Mouse (Mus musculus) myocyte (in vitro differentiated cells): ENCODE results near the gene Sec24c. TPM values are rescaled to one million over a fixed set of nuclear protein-coding genes. Genes with fewer than 3 reads are reported as not detected.
"Not testable (repeated sequence)": the region's sequence is repeated elsewhere in the genome, so short reads cannot be mapped to it uniquely, and the experiment has no call there.

Experiments
- H3K27me3 ChIP-seq: one replicate; pipeline ENCODE4 v1.6.1; 2011; ENCODE audit not compliant: control insufficient read depth, insufficient read depth, insufficient read length
- H3K36me3 ChIP-seq: one replicate; pipeline ENCODE4 v1.6.1; 2011; ENCODE audit not compliant: control insufficient read depth, insufficient read depth
- H3K4me2 ChIP-seq: one replicate; pipeline ENCODE4 v1.6.1; 2011; ENCODE audit warnings: low read depth, control low read depth
- H3K4me3 ChIP-seq: one replicate; pipeline ENCODE4 v1.5.1; 2011; ENCODE audit warnings: mild to moderate bottlenecking, control low read depth, moderate library complexity
- H3K79me2 ChIP-seq: one replicate; pipeline ENCODE4 v1.6.1; 2011; ENCODE audit not compliant: control insufficient read depth, insufficient read depth
- H3ac ChIP-seq: one replicate; pipeline ENCODE4 v1.6.1; 2011; ENCODE audit not compliant: control insufficient read depth, insufficient read length
- CEBPB ChIP-seq: IDR thresholded peaks from 2 replicates; pipeline ENCODE4 v1.6.1; 2011; ENCODE audit warnings: mild to moderate bottlenecking, moderate library complexity; ENCODE audit not compliant: poor library complexity, insufficient read depth, severe bottlenecking
- E2F4 ChIP-seq: IDR thresholded peaks from one replicate; pipeline ENCODE4 v1.6.1; 2011; ENCODE audit warnings: mild to moderate bottlenecking, control low read depth, moderate library complexity; ENCODE audit not compliant: insufficient read depth
- MAX ChIP-seq: IDR thresholded peaks from one replicate; pipeline ENCODE4 v1.6.1; 2011; ENCODE audit warnings: low read depth, mild to moderate bottlenecking, control low read depth
- MYOD1 ChIP-seq, 3 experiments: IDR thresholded peaks; one replicate each; pipeline ENCODE4 v1.6.1; 2011; ENCODE audit warnings: control low read depth in 2 of 3, low read depth in 2 of 3, mild to moderate bottlenecking in 2 of 3, moderate library complexity in 1 of 3; ENCODE audit not compliant: insufficient read length in 2 of 3, control insufficient read depth in 1 of 3
- MYOG ChIP-seq, 3 experiments: IDR thresholded peaks; one replicate each; pipeline ENCODE4 v1.6.1; 2011; ENCODE audit warnings: control low read depth in 2 of 3, low read depth in 2 of 3, mild to moderate bottlenecking in 2 of 3; ENCODE audit not compliant: insufficient read length in 2 of 3, control insufficient read depth in 1 of 3, insufficient read depth in 1 of 3
- POLR2A ChIP-seq: IDR thresholded peaks from one replicate; pipeline ENCODE4 v1.6.1; 2011; ENCODE audit warnings: low read depth, mild to moderate bottlenecking, control low read depth, moderate library complexity; ENCODE audit not compliant: insufficient read length
- POLR2AphosphoS2 ChIP-seq: IDR thresholded peaks from one replicate; pipeline ENCODE4 v1.6.1; 2011; ENCODE audit warnings: low read depth, control low read depth; ENCODE audit not compliant: insufficient read length
- REST ChIP-seq: IDR thresholded peaks from one replicate; pipeline ENCODE4 v1.6.1; 2011; ENCODE audit warnings: mild to moderate bottlenecking, control low read depth, moderate library complexity; ENCODE audit not compliant: insufficient read depth, insufficient read length
- SRF ChIP-seq: IDR thresholded peaks from one replicate; pipeline ENCODE4 v1.6.1; 2011; ENCODE audit warnings: low read depth; ENCODE audit not compliant: control insufficient read depth, insufficient read length
- TCF12 ChIP-seq: IDR thresholded peaks from one replicate; pipeline ENCODE4 v1.6.1; 2011; ENCODE audit warnings: mild to moderate bottlenecking, control low read depth; ENCODE audit not compliant: poor library complexity, insufficient read depth, severe bottlenecking
- TCF3 ChIP-seq: IDR thresholded peaks from one replicate; pipeline ENCODE4 v1.6.1; 2011; ENCODE audit warnings: low read depth, control low read depth; ENCODE audit not compliant: insufficient read length
- USF1 ChIP-seq: IDR thresholded peaks from one replicate; pipeline ENCODE4 v1.6.1; 2011; ENCODE audit warnings: low read depth, mild to moderate bottlenecking, control low read depth, moderate library complexity
- polyA plus RNA-seq: library from polyadenylated mRNA; unstranded; fragments of >200 nt; fragmentation: generic; extraction: Trizol; gene quantifications from one replicate; pipeline ENCODE4 v1.2.1, GENCODE M21; 2012; ENCODE audit warnings: missing spikeins

Gene Sec24c
- polyA plus RNA-seq, 1 experiment: 68.6 TPM

DNA sequence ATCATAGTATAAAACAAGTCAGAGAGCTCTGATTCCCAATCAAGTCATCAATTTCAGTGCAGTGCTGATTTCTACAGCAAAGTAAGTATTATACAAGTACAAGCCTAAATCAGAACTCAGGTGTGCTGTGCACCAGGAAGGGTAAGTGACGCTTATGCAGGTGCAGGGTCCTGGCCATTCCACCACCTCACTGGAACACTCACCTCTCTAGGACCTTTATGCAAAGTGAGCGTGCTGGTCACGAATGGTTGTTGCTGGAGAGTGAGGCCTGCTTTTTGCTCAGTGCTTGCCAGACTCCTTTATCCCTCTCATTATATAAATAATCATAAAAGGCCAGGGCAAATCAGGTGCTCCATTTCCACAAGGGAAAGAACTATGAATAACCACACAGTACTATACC lies 26.3 kb downstream of the Sec24c start:
- Histone ChIP-seq H3K79me2 (peaks cover 89% of the 10 kb centered on the region), H3K36me3 (no peaks in the 10 kb centered on the region), H3K4me3 (no peak overlapping the region), H3K27me3 (no peaks in the 10 kb centered on the region), H3ac (no peak overlapping the region), H3K4me2 (no peak overlapping the region)
- no peak for TF ChIP-seq USF1

DNA sequence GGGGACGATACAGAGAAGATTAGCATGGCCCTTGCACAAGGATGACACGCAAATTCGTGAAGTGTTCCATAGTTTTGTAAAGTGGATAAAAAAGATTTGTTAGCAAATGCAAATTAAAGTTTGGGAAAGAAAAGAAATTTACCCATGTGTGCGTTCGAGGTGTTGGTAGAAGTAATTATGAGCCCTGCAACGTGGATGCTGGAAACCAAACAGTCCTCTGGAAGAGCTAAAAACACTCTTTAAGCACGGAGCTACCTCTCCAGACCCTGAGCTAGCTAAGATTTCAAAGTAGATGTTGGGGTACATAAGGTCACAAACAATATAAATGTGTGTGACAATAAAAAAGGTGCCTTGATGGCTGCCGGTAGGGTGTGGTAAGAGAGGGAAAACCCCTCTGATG lies 27.4 kb downstream of the Sec24c start:
- H3K4me2 ChIP-seq: peak overlapping the region; percentile 91
- H3K36me3 ChIP-seq: no peaks in the 10 kb centered on the region
- TF ChIP-seq TCF12: no peak
- no peak for TF ChIP-seq SRF
- no peak for TF ChIP-seq POLR2A
- no peak for TF ChIP-seq POLR2AphosphoS2
- no peak for TF ChIP-seq E2F4
- no peak for TF ChIP-seq CEBPB
- no peak for TF ChIP-seq MYOD1 (IDR thresholded peaks at IDR 0.05; ENCODE audit: control insufficient read depth in 1 of 3, insufficient read length in 2 of 3, low read depth in 2 of 3)
- TF ChIP-seq REST: no peak
- no peak for TF ChIP-seq MAX
- TF ChIP-seq TCF3: no peak
- TF ChIP-seq USF1: no peak
- no peak for TF ChIP-seq MYOG (IDR thresholded peaks at IDR 0.05; ENCODE audit: control insufficient read depth in 1 of 3, insufficient read depth in 1 of 3, insufficient read length in 2 of 3, low read depth in 2 of 3)
- no peaks in the 10 kb centered on the region for H3K27me3 ChIP-seq
- no peak overlapping the region for H3ac ChIP-seq
- peak overlapping the region; percentile 90 for H3K4me3 ChIP-seq
- peaks cover 81% of the 10 kb centered on the region for H3K79me2 ChIP-seq

DNA sequence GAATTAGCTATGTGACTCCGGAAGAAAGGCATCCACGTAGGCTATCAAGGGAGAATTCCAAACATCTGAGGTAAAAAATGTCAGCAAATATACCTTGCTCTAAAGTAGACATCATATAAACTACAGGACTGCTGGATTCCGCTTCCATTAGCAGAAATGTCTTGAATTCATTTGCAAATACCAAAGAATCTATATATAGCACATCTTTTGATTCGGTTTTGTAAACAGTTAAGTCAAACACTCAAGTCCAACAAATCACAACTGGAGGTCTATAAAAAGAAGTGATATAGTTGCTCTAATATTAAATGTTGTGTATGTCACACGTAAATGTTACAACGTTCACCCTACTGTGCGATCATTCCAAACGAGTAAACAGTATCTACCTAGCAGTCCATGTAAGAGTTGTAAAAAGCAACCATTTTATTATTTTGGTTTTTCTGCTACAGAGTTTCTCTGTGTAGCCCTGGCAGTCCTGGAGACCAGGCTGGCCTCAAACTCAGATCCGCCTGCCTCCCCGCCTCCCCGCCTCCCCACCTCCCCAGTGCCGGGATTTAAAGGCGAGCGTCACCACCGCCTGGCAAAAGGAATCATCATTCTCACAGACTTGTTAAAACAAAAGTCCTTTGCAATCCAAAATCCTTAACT lies 28.1 kb downstream of the Sec24c start:
- peak overlapping the region; percentile 90 for H3K4me3 ChIP-seq
- peaks cover 74% of the 10 kb centered on the region for H3K79me2 ChIP-seq
- no peaks in the 10 kb centered on the region for H3K27me3 ChIP-seq
- H3K36me3 ChIP-seq: no peaks in the 10 kb centered on the region
- TF ChIP-seq POLR2A: no peak
- no peak for TF ChIP-seq CEBPB
- no peak for TF ChIP-seq TCF3
- TF ChIP-seq MYOD1 (IDR thresholded peaks at IDR 0.05; ENCODE audit: control insufficient read depth in 1 of 3, insufficient read length in 2 of 3, low read depth in 2 of 3): no peak
- no peak for TF ChIP-seq MAX
- TF ChIP-seq E2F4: no peak
- TF ChIP-seq SRF: no peak
- no peak for TF ChIP-seq MYOG (IDR thresholded peaks at IDR 0.05; ENCODE audit: control insufficient read depth in 1 of 3, insufficient read depth in 1 of 3, insufficient read length in 2 of 3, low read depth in 2 of 3)
- TF ChIP-seq USF1: no peak
- no peak for TF ChIP-seq REST
- TF ChIP-seq POLR2AphosphoS2: no peak
- TF ChIP-seq TCF12: no peak
- H3K4me2 ChIP-seq: peak overlapping the region; percentile 91
- peak overlapping the region; percentile 75 for H3ac ChIP-seq

GRCm38 (mm10) chr14:20702741-20703381 lies 28.8 kb downstream of the Sec24c start, which contains the start of gene Chchd1:
Gene Chchd1, plus strand, starts transcription at chr14:20703006.
- Histone ChIP-seq H3K4me3 (peak within 1 kb of the TSS; percentile 90), H3K27me3 (no peaks in the 10 kb centered on the region), H3K79me2 (peaks cover 71% of the 10 kb centered on the region), H3K4me2 (peak within 1 kb of the TSS; percentile 91), H3K36me3 (no peaks in the 10 kb centered on the region), H3ac (peak within 1 kb of the TSS; percentile 75)
- TF ChIP-seq E2F4 (peak; percentile 22), CEBPB (no peak), MYOD1 (IDR thresholded peaks at IDR 0.05; ENCODE audit: control insufficient read depth in 1 of 3, insufficient read length in 2 of 3, low read depth in 2 of 3) (peak in 2 of 3 experiments; percentile 76 to 86), REST (peak; percentile 46), MAX (no peak), POLR2AphosphoS2 (peak; percentile 82), MYOG (IDR thresholded peaks at IDR 0.05; ENCODE audit: control insufficient read depth in 1 of 3, insufficient read depth in 1 of 3, insufficient read length in 2 of 3, low read depth in 2 of 3) (peak in 2 of 3 experiments; percentile 87 to 89), USF1 (peak; percentile 44), TCF3 (no peak), POLR2A (peak; percentile 87), TCF12 (no peak), SRF (no peak)

DNA sequence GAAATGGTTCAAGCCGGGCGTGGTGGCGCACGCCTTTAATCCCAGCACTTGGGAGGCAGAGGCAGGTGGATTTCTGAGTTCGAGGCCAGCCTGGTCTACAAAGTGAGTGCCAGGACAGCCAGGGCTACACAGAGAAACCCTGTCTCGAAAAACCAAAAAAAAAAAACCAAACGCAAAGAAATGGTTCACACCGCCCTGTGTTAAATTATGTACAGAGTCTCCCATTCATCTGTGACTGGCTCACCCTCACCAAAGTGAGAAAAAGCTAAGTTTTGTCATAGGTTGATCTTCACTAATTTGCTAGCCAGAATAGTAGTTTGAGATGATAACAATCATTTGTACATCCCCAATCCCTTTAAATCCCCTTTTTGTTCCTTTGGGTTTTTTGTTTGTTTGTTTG lies 29.4 kb downstream of the Sec24c start:
- Histone ChIP-seq H3K79me2 (peaks cover 71% of the 10 kb centered on the region), H3K4me3 (peak overlapping the region; percentile 90), H3K4me2 (peak overlapping the region; percentile 66), H3ac (peak overlapping the region; percentile 75)
- H3K36me3 ChIP-seq, H3K27me3 ChIP-seq: not testable (repeated sequence)
